Mouse (Mus musculus): ENCODE results near the gene Apip.

DNA sequence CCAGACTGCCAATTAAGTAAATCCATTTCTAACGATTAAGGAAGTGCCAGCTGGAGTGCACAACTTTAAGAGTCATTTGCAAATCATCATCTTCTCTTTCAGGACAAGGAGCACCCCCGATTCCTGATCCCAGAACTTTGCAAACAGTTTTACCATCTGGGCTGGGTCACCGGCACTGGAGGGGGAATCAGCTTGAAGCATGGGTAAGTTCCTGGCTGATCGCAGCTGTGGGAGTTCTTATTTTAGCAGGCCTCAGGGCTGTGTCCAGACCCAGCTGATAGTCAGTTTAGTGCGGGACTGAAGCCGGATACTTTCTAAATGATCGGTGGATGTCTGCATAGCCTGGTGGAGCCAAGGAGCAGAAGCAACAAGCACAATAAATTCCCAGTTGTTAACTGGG lies 9.4 kb downstream of the Apip start:
- TF ChIP-seq CTCF (IDR thresholded peaks at IDR 0.05; ENCODE audit: low read depth, low read length): no peak
- no peak for TF ChIP-seq TAL1 (conservative IDR thresholded peaks at IDR 0.05; ENCODE audit: low read depth, low read length)
